Mouse (Mus musculus): ENCODE results near the gene Sh3bp4. TPM values are rescaled to one million over a fixed set of nuclear protein-coding genes. Genes with fewer than 3 reads are reported as not detected.
A peak's percentile ranks its signal among the peaks of the same experiment; 100 is the strongest.

The Sh3bp4 gene
- polyA plus RNA-seq, 1 experiment from 2014 or later = 20.8 TPM

GRCm38 (mm10) chr1:89042956-89043355 lies 27.3 kb upstream of the Sh3bp4 start:
- Histone ChIP-seq H3K4me3 (no peak overlapping the region), H3K27ac (replicated peaks) (no peak overlapping the region), H3K9ac (replicated peaks) (no peak overlapping the region), H3K4me2 (replicated peaks) (no peak overlapping the region), H3K9me3 (no peaks in the 10 kb centered on the region), H3K27me3 (no peaks in the 10 kb centered on the region), H3K36me3 (no peaks in the 10 kb centered on the region), H3K4me1 (peaks cover 12% of the 10 kb centered on the region; the same call in 1 of the 2 replicates)
- 93% methylated on average over 10 of the region's 10 CpGs for WGBS
- no peak for ATAC-seq (replicated peaks)

- WGBS = 59% methylated on average over 8 of the region's 8 CpGs
- H3K36me3 ChIP-seq = no peaks in the 10 kb centered on the region
- no peak overlapping the region for H3K4me3 ChIP-seq
- no peak overlapping the region for H3K4me2 ChIP-seq (replicated peaks)
- H3K4me1 ChIP-seq = peaks cover 9% of the 10 kb centered on the region; the same call in 1 of the 2 replicates
- H3K9ac ChIP-seq (replicated peaks) = no peak overlapping the region
- ATAC-seq (replicated peaks) = no peak
- no peaks in the 10 kb centered on the region for H3K9me3 ChIP-seq
- H3K27ac ChIP-seq (replicated peaks) = peak overlapping the region; percentile 44
- H3K27me3 ChIP-seq = no peaks in the 10 kb centered on the region
Observed at GRCm38 (mm10) chr1:89045403-89045802, 24.8 kb upstream of the Sh3bp4 start.

- H3K9me3 ChIP-seq = no peaks in the 10 kb centered on the region
- 68% methylated on average over 4 of the region's 4 CpGs for WGBS
- H3K36me3 ChIP-seq = no peaks in the 10 kb centered on the region
- H3K27ac ChIP-seq (replicated peaks) = no peak overlapping the region
- H3K4me3 ChIP-seq = no peak overlapping the region
- ATAC-seq (replicated peaks) = no peak
- H3K9ac ChIP-seq (replicated peaks) = no peak overlapping the region
- no peaks in the 10 kb centered on the region for H3K27me3 ChIP-seq
- H3K4me2 ChIP-seq (replicated peaks) = no peak overlapping the region
- peaks cover 9% of the 10 kb centered on the region; the same call in 1 of the 2 replicates for H3K4me1 ChIP-seq
Observed at GRCm38 (mm10) chr1:89049506-89049905, 20.7 kb upstream of the Sh3bp4 start.

- Histone ChIP-seq H3K36me3 (no peaks in the 10 kb centered on the region), H3K27me3 (no peaks in the 10 kb centered on the region), H3K27ac (replicated peaks) (no peak overlapping the region), H3K4me3 (no peak overlapping the region), H3K4me1 (no peaks in the 10 kb centered on the region), H3K9me3 (no peaks in the 10 kb centered on the region), H3K4me2 (replicated peaks) (no peak overlapping the region), H3K9ac (replicated peaks) (no peak overlapping the region)
- 48% methylated on average over 1 of the region's 1 CpGs for WGBS
- ATAC-seq (replicated peaks) = no peak
Observed at GRCm38 (mm10) chr1:89056175-89056574, 14.0 kb upstream of the Sh3bp4 start.

- ATAC-seq (replicated peaks) = no peak
- H3K4me2 ChIP-seq (replicated peaks) = no peak overlapping the region
- H3K9ac ChIP-seq (replicated peaks) = no peak overlapping the region
- WGBS = 73% methylated on average over 3 of the region's 3 CpGs
- no peaks in the 10 kb centered on the region for H3K9me3 ChIP-seq
- H3K4me1 ChIP-seq = no peaks in the 10 kb centered on the region
- no peaks in the 10 kb centered on the region for H3K27me3 ChIP-seq
- no peak overlapping the region for H3K4me3 ChIP-seq
- no peaks in the 10 kb centered on the region for H3K36me3 ChIP-seq
- H3K27ac ChIP-seq (replicated peaks) = no peak overlapping the region
Observed at GRCm38 (mm10) chr1:89057430-89057829, 12.8 kb upstream of the Sh3bp4 start.

GRCm38 (mm10) chr1:89058011-89058410 lies 12.2 kb upstream of the Sh3bp4 start:
- no peak for ATAC-seq (replicated peaks)

GRCm38 (mm10) chr1:89062977-89063376 lies 7.2 kb upstream of the Sh3bp4 start:
- ATAC-seq (replicated peaks) = no peak
- no peak overlapping the region for H3K4me3 ChIP-seq
- no peak overlapping the region for H3K4me2 ChIP-seq (replicated peaks)
- no peak overlapping the region for H3K9ac ChIP-seq (replicated peaks)
- no peak overlapping the region for H3K27ac ChIP-seq (replicated peaks)
- H3K9me3 ChIP-seq = no peaks in the 10 kb centered on the region
- 86% methylated on average over 4 of the region's 4 CpGs for WGBS
- no peaks in the 10 kb centered on the region for H3K36me3 ChIP-seq
- H3K4me1 ChIP-seq = no peaks in the 10 kb centered on the region
- no peaks in the 10 kb centered on the region for H3K27me3 ChIP-seq

More at GRCm38 (mm10) chr1:89058011-89058410, 12.2 kb upstream of the Sh3bp4 start:
- 90% methylated on average over 1 of the region's 1 CpGs for WGBS
- no peaks in the 10 kb centered on the region for H3K36me3 ChIP-seq
- H3K9me3 ChIP-seq = no peaks in the 10 kb centered on the region
- no peaks in the 10 kb centered on the region for H3K27me3 ChIP-seq
- no peak overlapping the region for H3K4me2 ChIP-seq (replicated peaks)
- H3K4me3 ChIP-seq = no peak overlapping the region
- H3K27ac ChIP-seq (replicated peaks) = no peak overlapping the region
- H3K4me1 ChIP-seq = no peaks in the 10 kb centered on the region
- no peak overlapping the region for H3K9ac ChIP-seq (replicated peaks)

GRCm38 (mm10) chr1:89063800-89064199 lies 6.4 kb upstream of the Sh3bp4 start:
- no peaks in the 10 kb centered on the region for H3K27me3 ChIP-seq
- H3K4me1 ChIP-seq = peaks cover under 1% of the 10 kb centered on the region; the same call in 1 of the 2 replicates
- ATAC-seq (replicated peaks) = no peak
- H3K4me3 ChIP-seq = no peak overlapping the region
- 92% methylated on average over 3 of the region's 3 CpGs for WGBS
- no peaks in the 10 kb centered on the region for H3K36me3 ChIP-seq
- no peak overlapping the region for H3K27ac ChIP-seq (replicated peaks)
- H3K9ac ChIP-seq (replicated peaks) = no peak overlapping the region
- no peak overlapping the region for H3K4me2 ChIP-seq (replicated peaks)
- H3K9me3 ChIP-seq = no peaks in the 10 kb centered on the region

GRCm38 (mm10) chr1:89068812-89069211 lies 1.4 kb upstream of the Sh3bp4 start:
- Histone ChIP-seq H3K27ac (replicated peaks) (no peak overlapping the region), H3K9ac (replicated peaks) (no peak overlapping the region), H3K36me3 (no peaks in the 10 kb centered on the region), H3K4me1 (peaks cover 36% of the 10 kb centered on the region), H3K4me3 (no peak overlapping the region), H3K4me2 (replicated peaks) (peak overlapping the region; percentile 64; the same call in 1 of the 2 replicates), H3K27me3 (no peaks in the 10 kb centered on the region), H3K9me3 (no peaks in the 10 kb centered on the region)
- no peak for ATAC-seq (replicated peaks)
- WGBS = 66% methylated on average over 5 of the region's 5 CpGs

- Histone ChIP-seq H3K9me3 (no peaks in the 10 kb centered on the region), H3K4me2 (replicated peaks) (peak overlapping the region; percentile 64), H3K4me3 (peak overlapping the region; percentile 66), H3K36me3 (no peaks in the 10 kb centered on the region), H3K27me3 (no peaks in the 10 kb centered on the region), H3K27ac (replicated peaks) (peak overlapping the region; percentile 83), H3K9ac (replicated peaks) (peak overlapping the region; percentile 9), H3K4me1 (peaks cover 36% of the 10 kb centered on the region)
- 1% methylated on average over 25 of the region's 25 CpGs for WGBS
- peak; percentile 46 for ATAC-seq (replicated peaks)
Observed at GRCm38 (mm10) chr1:89069479-89070102, 624 bp upstream of the Sh3bp4 start.

GRCm38 (mm10) chr1:89070871-89071361 lies 701 bp downstream of the Sh3bp4 start:
- Histone ChIP-seq H3K27me3 (no peaks in the 10 kb centered on the region), H3K9ac (replicated peaks) (peak overlapping the region; percentile 68), H3K36me3 (no peaks in the 10 kb centered on the region), H3K9me3 (no peaks in the 10 kb centered on the region), H3K4me3 (peak overlapping the region; percentile 66), H3K4me2 (replicated peaks) (peak overlapping the region; percentile 64), H3K4me1 (peaks cover 40% of the 10 kb centered on the region), H3K27ac (replicated peaks) (peak overlapping the region; percentile 83)
- peak; percentile 21 for ATAC-seq (replicated peaks)
- under 1% methylated on average over 28 of the region's 28 CpGs for WGBS

GRCm38 (mm10) chr1:89071371-89072142 lies 1.3 kb downstream of the Sh3bp4 start:
- no peaks in the 10 kb centered on the region for H3K36me3 ChIP-seq
- 4% methylated on average over 15 of the region's 15 CpGs for WGBS
- H3K4me2 ChIP-seq (replicated peaks) = peak overlapping the region; percentile 64

More at GRCm38 (mm10) chr1:89071371-89072142, 1.3 kb downstream of the Sh3bp4 start:
- Histone ChIP-seq H3K27ac (replicated peaks) (peak overlapping the region; percentile 83), H3K9me3 (no peaks in the 10 kb centered on the region), H3K4me3 (peak overlapping the region; percentile 66), H3K27me3 (no peaks in the 10 kb centered on the region), H3K4me1 (peaks cover 40% of the 10 kb centered on the region), H3K9ac (replicated peaks) (peak overlapping the region; percentile 68)
- ATAC-seq (replicated peaks) = no peak
